Mouse (Mus musculus): Measurements from ENCODE around the gene Ripor1.
"Not testable (repeated sequence)": the region's sequence is repeated elsewhere in the genome, so short reads cannot be mapped to it uniquely, and the experiment has no call there.

Ripor1 gene

DNA sequence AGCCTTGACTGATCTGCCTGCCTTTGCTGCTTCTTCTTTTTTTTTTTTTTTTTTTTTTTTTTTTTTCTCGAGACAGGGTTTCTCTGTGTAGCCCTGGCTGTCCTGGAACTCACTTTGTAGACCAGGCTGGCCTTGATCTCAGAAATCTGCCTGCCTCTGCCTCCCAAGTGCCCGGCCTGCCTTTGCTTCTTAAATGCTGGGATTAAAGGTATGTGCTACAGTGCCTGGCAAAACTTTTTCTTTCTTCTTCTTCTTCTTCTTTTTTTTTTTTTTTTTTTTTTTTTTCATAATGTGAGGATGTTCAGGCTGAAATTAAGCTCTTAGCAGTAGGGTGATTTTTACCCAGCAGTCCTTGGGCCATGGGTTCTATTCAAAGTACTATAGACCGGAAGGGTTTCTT, 2.5 kb upstream of the Ripor1 start:
- in situ Hi-C loops (cut with MboI; ENCODE audit: low pct_unique_long_range_greater_than_20kb in 1 of 2, low sequenced_read_pairs in 2 of 2, unreplicated experiment in 1 of 2): not testable (repeated sequence)

DNA sequence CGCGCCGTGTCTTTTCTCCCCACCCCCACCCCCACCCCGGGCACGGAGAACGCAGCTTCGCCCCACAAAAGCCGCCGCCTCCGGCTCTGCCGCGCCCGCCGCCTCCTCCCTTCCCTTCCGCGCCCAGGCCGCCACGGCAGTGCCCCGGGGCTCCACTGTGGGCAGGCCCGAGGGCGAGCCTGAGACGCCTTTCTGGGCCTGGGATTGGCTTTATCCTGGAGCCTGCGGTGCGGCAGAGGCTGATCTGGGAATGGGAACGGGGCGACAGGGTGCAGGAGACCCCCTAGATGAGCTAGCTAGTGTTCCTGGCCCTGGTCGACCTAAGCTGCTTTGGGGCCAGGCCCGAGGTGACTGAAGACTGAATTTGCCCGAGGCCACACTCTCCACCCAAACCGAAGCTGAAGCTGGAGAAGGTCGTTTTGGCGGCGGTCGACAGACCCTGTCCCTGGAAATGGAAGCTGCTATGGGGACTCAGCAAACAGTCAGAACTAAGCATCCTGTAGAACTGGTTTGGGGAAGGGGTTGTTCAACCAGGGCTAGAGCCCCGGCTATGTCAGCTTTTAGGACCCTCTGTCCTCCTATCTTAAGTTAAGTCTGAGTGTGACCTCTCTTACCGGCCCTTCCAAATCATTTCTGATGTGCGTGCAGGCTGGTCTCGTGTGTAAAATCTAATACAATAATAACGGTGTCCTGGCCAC, 585 bp downstream of the Ripor1 start:
- in situ Hi-C loops (cut with MboI; ENCODE audit: low pct_unique_long_range_greater_than_20kb in 1 of 2, low sequenced_read_pairs in 2 of 2, unreplicated experiment in 1 of 2): no loop called here

DNA sequence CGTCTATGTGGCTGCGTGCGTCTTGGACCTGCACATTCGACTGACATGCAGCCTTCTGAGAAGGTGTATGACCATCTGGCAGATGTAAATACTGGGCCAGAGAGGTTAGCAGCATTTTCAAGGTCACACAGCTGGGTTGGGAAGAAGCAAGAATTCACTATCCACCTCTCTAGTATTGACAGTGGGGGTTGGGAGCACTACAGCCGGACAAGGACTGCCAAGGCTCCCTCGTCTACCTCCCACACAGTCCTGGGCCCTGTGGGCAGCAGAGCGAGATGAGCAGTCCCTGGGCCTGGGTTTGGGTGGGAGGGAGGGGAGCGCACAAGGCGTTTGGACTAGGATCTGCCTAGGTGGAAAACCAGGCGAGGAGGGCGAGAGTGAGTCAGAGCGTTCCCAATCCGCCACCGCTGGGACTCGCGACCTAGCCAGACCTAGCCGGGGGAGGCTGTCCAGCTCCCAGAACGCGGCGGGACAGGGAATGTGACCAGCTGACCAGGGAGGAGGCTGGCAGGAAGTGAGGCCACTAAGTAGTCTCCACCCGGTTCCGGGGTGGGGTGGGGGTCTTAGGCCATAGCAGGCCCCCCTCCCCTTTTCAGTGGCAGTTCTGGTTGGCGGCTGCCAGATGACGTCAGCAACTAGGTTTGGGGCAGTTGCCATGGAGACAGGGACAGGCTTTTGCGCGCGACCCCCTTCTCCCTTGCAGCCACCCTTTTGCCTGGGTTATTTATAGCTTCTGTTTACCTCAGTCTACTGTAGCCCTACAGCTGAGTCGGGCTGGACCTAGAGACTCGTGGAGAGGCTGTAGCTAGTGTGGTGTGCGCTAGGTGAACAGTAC, 1.4 kb downstream of the Ripor1 start:
- in situ Hi-C loops (cut with MboI; ENCODE audit: low pct_unique_long_range_greater_than_20kb in 1 of 2, low sequenced_read_pairs in 2 of 2, unreplicated experiment in 1 of 2): no loop called here

DNA sequence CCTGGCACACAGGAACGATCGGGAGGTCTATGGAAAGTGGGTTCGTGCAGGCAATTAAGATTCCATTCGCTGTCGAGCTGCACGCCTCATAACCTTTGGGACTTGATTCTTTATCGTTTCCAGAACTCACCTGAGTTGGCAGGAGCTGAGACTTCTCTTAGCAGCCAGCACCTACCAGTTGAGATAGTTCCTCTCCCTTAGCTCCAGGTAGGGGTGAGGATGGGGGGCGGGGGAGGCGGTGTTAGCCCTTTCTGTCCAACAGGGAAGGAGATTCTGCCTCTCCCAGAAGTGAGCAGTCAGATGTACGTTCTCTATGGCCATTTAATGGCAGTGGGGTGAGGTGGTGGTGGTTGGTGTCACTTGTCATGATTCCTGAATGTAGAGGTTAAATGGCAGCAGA, 2.0 kb downstream of the Ripor1 start:
- in situ Hi-C loops (cut with MboI; ENCODE audit: low pct_unique_long_range_greater_than_20kb in 1 of 2, low sequenced_read_pairs in 2 of 2, unreplicated experiment in 1 of 2): no loop called here

DNA sequence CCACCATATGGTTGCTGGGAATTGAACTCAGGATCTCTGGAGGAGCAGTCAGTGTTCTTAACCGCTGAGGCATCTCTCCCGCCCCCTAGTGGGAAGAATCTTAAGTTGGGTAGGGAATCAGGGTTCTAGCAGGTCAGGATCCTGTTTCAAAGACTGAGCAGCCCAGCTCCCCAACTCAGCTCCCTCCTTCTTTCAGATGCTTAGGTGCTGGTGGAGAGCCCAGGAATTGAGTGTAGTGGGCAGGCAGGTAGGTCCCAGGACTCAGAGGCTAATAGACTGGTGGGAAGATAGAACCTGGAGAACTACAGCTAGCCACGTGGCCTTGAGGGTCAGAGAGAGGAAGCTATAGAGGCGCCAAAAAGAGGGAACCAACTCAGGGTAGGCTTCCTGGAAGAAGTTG, 2.6 kb downstream of the Ripor1 start:
- in situ Hi-C loops (cut with MboI; ENCODE audit: low pct_unique_long_range_greater_than_20kb in 1 of 2, low sequenced_read_pairs in 2 of 2, unreplicated experiment in 1 of 2): no loop called here

DNA sequence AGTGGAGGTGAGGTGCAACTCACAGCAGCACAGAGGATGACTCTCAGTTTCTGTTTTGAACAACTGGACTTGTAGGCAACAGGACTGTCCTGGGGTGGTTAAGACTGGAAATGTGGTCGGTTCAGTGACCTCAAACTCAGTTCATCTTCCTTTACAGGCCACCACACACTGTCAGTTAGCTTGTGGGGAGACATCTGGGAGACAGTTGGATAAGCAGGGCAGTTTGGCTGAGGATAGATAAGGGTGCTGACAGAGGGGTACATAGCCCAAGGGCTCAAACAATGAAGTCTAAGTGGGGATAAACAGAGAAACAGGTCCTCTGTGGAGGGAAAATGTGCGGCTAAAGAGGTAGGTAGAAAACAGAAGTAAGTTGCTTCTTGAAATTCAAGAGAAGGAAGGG, 4.3 kb downstream of the Ripor1 start:
- in situ Hi-C loops (cut with MboI; ENCODE audit: low pct_unique_long_range_greater_than_20kb in 1 of 2, low sequenced_read_pairs in 2 of 2, unreplicated experiment in 1 of 2): no loop called here

DNA sequence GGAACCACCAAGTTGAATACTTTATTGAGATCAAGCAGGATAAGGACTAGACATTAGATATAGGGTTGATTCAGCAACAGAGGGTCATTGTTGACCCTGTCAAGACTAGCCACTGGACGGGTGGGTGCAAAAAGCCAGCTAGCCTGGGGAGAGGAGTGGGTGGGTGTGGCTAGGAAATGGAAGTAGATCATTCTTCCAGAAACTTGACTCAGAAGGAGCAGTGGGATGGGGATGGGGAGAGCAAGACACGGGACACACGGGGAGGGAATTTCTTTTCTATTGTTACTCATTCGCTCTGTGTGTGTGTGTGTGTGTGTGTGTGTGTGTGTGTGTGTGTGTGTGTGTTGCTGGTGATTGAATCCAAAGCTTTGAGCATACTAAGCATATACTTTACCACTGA, 4.7 kb downstream of the Ripor1 start:
- in situ Hi-C loops (cut with MboI; ENCODE audit: low pct_unique_long_range_greater_than_20kb in 1 of 2, low sequenced_read_pairs in 2 of 2, unreplicated experiment in 1 of 2): no loop called here

DNA sequence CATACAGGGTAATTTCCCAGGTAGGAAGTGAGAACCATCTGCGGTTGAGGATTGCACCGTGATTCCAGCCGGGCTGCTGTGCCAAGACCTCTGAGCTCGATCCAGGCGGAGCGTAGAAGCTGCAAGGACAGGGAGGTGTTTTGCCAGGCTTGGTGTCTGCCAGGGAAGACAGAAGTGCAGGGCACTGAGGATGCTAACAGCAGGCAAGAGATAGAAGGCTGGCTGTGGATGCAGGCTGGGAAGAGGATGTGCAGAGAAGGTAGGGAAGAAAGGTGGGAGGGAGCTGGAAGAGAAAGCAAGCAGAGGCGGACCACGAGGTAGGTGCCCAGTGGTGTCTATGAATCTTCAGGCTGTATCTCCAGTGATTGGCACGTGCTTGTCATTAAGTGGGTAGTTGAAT, 6.8 kb downstream of the Ripor1 start:
- in situ Hi-C loops (cut with MboI; ENCODE audit: low pct_unique_long_range_greater_than_20kb in 1 of 2, low sequenced_read_pairs in 2 of 2, unreplicated experiment in 1 of 2): no loop called here

DNA sequence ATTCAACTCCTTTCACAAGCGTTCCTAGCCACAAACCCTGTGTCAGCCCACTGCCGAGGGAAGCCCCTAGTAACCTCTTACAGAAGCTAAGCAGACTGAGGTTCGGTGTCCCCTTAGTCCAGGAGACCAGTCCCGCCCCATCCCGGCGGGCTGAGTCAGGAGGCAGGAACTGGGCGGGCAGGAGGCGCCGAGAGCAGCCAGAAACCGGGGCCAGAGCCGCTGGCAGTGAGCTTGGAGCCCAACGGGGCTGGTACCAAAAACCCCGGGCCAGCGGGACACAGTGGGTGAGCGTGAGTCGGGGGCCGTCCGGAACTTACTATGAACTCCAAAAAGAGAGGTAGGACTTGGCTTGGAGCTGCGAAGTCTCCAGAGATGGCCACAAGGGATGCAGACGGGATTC, 8.0 kb downstream of the Ripor1 start:
- in situ Hi-C loops (cut with MboI; ENCODE audit: low pct_unique_long_range_greater_than_20kb in 1 of 2, low sequenced_read_pairs in 2 of 2, unreplicated experiment in 1 of 2): no loop called here

DNA sequence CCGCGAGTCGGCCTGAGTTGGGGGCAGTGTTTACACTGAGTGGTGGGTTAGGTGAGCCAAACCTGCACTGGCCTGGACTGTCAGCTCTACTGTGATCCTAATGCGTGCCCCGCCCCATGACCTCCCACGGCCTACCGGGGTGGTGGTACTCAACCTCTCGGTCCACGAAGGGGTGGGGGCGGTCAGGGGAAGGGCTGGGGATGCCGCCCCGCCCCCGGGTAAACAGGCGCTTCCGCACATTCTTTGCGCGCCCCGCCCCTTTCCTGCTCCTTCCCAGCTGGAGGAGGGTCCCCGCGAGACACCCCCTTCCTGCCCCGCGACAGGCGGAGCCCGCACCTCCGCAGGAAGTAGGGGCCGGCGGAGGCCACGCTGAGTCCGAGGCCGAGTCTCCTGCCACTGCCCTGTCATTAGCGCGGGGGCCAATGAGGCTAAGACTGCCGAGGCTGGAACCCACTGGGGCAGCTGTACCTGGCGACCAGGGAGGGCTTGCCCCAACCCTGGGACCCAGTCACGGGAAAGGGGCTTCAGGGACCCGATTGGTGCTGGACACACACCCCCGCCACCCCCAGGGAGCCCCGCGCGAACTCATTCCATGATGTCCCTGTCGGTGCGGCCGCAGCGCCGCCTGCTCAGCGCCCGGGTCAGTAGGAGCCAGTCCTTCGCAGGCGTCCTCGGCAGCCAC, 8.9 kb downstream of the Ripor1 start:
- in situ Hi-C loops (cut with MboI; ENCODE audit: low pct_unique_long_range_greater_than_20kb in 1 of 2, low sequenced_read_pairs in 2 of 2, unreplicated experiment in 1 of 2): no loop called here

DNA sequence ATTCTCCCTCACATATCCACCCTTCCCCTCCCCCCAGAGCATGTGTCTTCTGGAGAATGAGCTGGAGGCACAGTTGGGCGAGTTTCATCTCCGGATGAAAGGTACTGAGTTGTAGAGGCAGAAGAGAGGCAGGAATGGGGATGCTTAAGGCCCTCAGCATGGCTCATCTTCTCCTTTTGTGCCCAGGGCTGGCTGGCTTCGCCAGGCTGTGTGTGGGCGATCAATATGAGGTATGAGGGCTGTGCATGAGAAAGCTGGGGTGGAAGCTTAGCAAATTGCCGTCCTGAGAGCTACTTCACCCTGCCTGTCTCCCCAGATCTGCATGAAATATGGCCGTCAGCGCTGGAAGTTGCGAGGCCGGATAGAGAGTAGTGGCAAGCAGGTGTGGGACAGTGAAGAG, 10.9 kb downstream of the Ripor1 start:
- in situ Hi-C loops (cut with MboI; ENCODE audit: low pct_unique_long_range_greater_than_20kb in 1 of 2, low sequenced_read_pairs in 2 of 2, unreplicated experiment in 1 of 2): no loop called here

DNA sequence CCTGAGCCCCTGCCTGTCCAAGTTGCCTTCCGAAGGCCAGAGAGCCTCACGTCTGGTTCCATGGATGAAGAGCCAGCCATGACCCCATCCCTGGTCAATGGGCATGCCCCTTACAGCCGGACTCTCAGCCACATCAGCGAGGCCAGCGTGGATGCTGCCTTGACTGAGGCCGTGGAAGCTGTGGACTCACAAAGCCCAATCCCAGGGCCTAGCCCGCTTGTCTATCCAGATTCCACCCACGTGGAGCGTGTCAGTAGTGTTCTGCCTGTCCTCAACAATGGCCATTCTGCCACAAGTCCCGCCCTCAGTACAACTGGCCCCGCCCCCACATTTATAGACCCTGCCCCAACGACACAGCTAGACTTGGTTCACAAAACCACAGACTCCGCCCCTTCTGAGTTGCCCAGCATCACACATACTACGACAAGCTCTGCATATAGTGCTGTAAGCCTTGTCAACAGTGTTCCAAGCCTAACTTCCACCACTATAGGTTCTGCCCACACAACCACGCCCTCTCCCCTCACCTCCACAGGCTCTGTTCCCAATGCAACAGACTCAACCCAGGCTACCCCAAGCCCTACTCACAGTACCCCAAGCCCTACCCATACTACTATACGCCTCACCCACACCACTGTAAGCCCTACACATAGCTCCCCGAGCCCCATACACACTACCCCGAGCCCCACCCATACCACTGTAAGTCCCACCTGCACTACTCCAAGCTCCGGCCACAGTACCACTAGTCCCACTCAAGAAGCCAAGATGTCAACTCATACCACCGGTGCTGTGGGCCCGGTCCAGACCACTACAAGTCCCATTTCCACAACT, 12.6 kb downstream of the Ripor1 start:
- in situ Hi-C loops (cut with MboI; ENCODE audit: low pct_unique_long_range_greater_than_20kb in 1 of 2, low sequenced_read_pairs in 2 of 2, unreplicated experiment in 1 of 2): no loop called here

DNA sequence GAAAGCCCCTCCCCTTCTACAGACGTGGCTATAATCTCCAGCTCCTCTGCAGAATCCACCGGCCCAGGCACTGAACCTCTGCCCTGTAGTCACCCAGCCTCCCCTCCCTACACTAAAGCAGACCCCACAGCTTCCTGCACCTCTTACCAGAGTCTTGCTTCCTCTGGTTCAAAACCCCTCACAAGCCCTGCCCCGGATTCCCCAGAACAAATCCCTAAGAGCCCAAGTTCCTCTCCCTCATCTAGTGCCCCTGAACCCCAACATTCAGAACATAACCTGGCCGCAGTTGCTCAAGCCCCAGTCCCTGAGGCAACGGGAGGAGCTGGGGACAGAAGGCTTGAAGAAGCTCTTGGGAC, 13.2 kb downstream of the Ripor1 start:
- in situ Hi-C loops (cut with MboI; ENCODE audit: low pct_unique_long_range_greater_than_20kb in 1 of 2, low sequenced_read_pairs in 2 of 2, unreplicated experiment in 1 of 2): no loop called here

DNA sequence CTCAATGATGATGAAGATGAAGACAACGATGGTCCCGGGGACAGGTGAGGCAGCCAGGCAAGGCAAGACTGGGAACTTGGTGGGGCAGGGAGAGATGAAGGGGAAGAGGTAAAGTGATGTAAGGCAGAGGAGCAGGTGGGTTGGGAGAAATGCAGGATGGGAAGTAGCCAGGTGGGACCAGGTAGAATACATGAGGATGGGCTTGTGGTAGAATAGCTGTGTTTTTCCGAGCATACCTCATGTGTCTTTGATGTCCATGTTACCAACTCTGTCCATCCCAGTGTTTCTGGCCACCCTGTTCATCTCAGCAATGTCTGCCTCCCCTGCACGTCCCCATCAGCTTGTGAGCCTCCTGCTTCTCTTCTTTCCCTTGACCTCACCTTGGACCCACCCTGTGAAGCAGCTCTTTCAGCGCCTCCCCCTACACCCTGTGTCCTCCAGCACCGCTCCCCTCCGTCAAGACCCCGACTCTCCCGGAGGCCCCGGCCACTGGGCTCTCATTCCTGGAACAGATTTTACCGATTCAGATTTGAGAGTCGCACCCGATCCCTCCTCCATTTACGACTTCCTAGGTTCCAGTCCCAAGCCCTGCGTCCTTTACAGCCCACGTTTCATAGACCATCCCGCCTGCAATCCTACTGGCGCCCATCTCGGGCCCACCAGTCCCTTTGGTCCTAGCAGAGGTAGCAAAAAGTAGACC, 14.0 kb downstream of the Ripor1 start:
- in situ Hi-C loops (cut with MboI; ENCODE audit: low pct_unique_long_range_greater_than_20kb in 1 of 2, low sequenced_read_pairs in 2 of 2, unreplicated experiment in 1 of 2): no loop called here

DNA sequence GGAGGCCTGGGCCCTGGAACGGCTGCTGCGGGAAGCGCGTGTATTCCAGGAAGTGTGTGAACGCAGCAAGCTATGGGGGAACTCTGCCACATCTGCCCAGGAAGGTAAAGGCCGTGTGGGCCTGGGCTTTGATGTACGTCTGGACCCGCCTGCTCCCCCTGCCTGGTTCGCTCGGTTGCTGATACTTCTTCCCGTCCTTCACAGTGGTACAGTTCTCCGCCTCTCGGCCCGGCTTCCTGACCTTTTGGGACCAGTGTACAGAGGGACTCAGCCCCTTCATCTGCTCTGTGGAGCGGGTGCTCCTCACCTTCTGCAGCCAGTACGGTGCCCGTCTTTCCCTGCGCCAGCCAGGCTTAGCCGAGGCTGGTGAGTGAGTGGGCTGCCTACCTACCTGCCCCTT, 15.2 kb downstream of the Ripor1 start:
- in situ Hi-C loops (cut with MboI; ENCODE audit: low pct_unique_long_range_greater_than_20kb in 1 of 2, low sequenced_read_pairs in 2 of 2, unreplicated experiment in 1 of 2): no loop called here

DNA sequence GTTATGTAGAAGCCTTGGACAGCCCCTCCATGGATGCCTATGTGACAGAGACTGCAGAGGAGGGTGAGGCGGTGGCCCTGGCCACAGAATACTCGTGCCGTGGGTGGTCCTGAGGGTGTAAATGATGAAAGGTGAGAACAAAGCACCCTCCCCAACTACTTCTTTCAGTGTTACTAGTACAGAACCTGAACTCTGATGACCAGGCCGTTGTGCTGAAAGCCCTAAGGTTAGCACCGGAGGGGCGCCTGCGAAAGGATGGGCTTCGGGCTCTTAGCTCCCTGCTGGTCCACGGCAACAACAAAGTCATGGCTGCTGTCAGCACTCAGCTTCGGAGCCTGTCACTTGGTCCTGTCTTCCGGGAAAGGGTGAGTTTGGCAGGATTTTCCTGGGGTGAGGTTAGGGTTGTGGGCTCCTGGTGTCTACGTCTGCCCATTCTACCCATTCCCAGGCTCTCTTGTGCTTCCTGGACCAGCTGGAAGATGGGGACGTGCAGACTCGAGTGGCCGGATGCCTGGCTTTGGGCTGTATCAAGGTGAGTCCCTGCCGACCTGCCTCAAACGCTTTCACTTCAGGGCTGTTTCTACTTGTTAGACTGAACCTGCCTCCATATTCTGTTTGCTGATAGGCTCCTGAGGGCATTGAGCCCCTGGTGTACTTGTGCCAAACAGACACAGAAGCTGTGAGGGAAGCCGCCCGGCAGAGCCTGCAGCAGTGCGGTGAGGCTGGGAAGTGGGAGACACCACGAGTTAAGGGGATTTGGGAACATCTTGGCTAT, 16.1 kb downstream of the Ripor1 start:
- in situ Hi-C loops (cut with MboI; ENCODE audit: low pct_unique_long_range_greater_than_20kb in 1 of 2, low sequenced_read_pairs in 2 of 2, unreplicated experiment in 1 of 2): no loop called here

DNA sequence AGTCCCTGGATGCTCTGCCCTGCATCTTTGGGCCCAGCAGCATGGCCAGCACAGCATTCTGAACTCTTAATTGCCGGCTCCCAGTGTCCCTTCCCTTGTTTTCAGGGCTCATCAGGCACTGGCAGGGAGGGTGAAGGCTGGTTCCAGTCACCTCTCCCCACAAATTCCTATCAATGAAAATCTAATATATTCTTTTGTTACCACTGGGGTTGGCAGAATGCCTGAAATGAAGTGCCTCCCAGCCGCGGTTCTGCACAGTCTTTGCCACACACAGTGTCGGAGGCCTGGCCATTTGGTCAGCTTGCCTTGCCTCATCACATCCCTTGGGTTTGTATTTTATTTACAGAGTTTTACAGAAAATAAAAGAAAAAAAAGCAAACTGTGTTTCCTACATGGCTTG, 16.8 kb downstream of the Ripor1 start:
- in situ Hi-C loops (cut with MboI; ENCODE audit: low pct_unique_long_range_greater_than_20kb in 1 of 2, low sequenced_read_pairs in 2 of 2, unreplicated experiment in 1 of 2): no loop called here
